Mouse (Mus musculus): ENCODE results near the gene Ttll13.

DNA sequence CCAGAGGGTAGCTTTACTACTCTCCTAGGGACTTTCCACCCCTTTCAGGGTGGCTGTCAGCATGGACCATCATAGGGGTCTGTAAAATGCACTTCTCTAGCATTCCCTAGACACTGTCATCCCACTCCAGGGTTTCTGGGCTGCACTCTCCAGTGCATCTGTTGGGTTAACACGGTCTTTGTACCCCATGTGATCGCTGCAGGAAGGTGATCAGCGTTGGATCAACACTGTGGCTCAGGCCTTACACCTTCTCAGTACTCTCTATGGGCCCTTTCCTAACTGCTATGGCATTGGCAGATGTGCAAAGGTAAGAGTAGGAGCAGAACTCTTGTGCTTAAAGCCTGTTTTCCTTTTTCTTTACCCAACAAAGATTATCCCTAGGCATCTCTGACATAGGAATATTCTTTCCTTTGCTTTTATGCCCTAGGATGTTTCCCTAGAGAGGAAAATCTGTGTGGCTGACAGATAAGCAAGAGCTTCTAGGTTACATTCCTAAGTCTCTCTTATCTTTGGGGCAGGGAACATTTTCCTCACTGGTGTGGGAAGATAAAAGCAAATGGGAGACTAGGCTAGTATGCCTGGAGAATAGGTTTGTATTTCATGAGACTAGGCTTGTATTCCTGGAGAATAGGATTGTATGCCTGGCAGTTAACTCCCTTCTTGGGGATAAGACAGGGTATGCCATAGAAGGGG, 37.2 kb downstream of the Ttll13 start:
- TF ChIP-seq CTCF (IDR thresholded peaks at IDR 0.05; ENCODE audit: insufficient read depth, low read depth, low read length) (no peak), POLR2A (IDR thresholded peaks at IDR 0.05; ENCODE audit: insufficient read depth, low read depth, low read length) (no peak)

Data from olfactory bulb, adult 2 months (tissue).